Mouse (Mus musculus): ENCODE data around the gene Pole4.
A peak's percentile ranks its signal among the peaks of the same experiment; 100 is the strongest.
"Not testable (repeated sequence)": the region's sequence is repeated elsewhere in the genome, so short reads cannot be mapped to it uniquely, and the experiment has no call there.

The Pole4 gene

GRCm38 (mm10) chr6:82714841-82715240, 9.7 kb upstream of the Pole4 start:
- no peak for DNase-seq

GRCm38 (mm10) chr6:82714243-82714642, 9.1 kb upstream of the Pole4 start:
- DNase-seq = peak; percentile 87

DNA sequence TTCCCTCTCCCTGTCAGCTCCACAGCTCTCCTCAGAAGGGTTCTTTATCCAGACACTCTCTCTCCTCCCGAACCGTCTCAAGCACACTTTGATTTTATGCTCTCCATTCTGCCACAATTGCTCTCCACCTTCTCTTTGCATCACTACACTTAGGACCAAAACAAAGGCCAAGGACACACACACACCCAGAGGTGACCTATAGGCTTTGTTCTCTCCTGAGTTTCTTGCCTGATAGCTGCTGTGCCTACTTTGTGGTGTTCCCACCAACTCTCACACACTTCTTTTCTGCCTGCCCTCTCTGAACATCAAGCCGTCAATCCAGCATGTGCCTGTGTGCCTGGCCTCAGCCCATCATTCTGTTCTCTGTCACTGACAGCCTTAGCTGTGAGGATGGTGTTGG, 2.6 kb upstream of the Pole4 start:
- no peak for DNase-seq

DNA sequence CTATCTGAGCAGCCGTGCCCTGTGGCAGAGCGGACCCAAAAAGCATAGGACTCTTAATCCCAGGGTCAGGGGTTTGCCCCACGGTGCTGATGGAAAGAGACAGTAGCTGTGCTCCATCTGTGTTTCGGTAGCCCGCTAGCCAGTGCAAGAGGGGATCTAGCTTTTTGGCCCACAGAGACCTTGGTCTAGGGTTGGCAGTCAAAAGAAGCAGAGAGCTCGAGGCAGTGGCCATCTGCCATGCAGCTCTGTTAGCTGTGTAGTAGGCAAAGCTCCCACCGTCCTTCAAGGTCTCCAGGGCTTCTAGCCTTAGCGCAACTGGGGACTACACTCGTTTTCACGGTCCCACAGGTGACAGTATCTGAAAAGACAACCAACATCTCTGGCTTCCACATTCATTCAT, 2.1 kb upstream of the Pole4 start:
- DNase-seq = no peak

DNA sequence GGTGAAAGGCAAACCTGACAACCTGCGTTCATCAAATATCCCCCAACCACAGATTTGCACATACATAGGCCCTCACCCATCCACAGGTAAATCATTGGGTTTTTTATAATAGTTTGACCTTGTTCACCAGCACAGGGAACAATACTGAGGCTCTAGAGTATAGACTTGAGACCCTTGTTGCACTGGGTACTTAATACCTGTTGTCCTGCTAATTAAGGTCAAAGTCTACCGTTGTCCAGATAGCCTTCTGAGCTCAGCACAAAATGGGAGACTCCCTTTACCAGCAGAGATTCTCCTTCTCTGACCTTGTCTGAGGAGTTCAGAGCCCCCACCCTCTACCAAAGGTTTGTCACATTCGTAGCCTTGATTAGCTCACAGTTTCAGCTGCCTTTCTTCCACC, 1.5 kb downstream of the Pole4 start:
- no peak for DNase-seq

GRCm38 (mm10) chr6:82702593-82703017, 2.6 kb downstream of the Pole4 start:
- peak; percentile 97 for DNase-seq

DNA sequence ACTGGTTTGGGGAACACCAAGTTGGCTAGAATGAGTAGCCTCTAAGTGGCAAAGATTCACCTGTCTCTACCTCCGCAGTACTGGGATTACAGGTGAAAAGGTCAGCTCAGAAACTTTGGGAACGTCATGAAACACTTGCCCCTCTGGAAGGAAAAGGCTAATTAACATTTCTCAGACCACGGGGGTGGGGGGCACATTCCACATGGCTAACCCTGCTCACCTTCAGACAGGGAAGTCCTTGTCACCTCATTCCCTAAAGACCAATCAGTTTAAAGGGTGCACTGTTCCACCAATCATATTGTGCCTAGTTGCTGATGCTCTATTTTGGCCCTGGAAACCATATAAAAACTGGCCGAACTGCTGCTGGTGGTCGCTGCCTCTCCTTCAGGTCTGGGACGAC, 3.9 kb downstream of the Pole4 start:
- no peak for DNase-seq

DNA sequence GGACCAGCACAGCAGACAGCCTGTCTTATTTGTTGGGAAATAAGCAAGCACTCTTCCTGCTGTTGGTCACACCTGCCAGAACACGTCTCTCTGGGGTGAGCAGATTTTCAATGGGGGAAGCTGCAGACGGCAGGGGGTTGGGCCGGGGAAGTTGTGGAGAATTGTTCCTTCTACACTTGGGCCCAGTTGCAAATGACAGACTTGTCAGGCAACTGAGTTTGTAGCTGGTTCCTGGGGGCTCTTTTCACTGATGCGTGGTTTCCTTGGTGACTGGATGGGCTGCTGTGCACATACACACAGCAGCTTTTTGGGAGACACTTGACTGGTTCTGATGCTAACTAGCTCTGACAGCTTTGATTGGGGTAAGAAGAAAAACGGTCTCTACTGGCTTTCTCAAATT, 5.3 kb downstream of the Pole4 start:
- DNase-seq = no peak

DNA sequence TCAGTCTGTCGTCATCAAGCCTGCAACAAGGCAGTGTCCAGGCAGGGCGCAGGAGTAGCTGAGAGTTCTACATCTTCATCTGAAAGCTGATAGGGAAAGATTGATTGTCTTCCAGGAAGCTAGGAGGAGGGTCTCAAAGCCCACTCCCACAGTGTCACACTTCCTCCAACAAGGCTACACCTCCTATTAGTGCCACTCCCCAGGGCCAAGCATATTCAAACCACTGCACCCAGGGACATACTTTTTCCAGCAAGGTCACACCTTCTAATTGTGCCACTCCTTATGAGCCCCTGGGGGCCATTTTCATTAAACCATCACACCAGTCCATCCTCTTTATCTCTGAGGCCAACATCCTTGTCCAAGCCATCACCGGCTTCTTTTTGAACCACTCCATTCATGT, 8.4 kb downstream of the Pole4 start:
- DNase-seq = no peak

DNA sequence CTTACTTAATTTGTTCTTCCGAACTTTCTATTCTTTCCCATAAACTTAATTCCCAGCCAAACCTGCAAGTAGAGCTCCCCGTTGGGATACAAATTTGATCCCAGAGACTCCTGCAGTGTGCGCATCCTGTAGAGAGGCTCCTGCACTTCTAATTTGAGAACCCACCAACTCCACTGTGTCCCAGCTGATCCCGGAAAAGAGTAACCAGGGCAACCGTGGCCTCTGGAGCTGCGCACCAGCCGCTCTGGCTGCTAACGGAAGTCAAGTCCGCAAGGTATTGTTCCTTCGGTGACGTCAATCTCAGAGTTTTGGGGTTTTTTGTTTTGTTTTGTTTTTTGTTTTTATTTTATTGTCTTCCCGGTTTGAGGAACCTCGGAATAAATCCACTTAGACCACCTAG, 10.5 kb downstream of the Pole4 start:
- no peak for DNase-seq

DNA sequence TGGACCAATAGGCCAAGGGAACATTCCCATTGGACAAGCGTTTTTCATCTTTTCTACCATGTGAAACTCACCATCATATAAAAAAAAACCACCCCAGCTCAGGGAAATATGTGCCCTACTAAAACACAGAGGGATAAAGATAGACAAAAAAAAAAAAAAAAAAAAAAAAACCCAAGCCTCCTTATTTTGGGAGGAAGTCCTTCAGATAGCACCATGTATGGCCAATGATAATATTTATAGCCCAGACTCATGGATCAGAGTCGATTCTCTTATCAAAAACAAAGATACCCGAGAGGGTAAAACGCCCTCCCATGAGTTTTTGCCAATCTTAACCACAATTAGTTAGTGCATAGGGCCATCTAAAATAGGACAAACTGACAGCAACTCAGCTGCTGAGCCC, 15.7 kb downstream of the Pole4 start:
- DNase-seq = no peak

DNA sequence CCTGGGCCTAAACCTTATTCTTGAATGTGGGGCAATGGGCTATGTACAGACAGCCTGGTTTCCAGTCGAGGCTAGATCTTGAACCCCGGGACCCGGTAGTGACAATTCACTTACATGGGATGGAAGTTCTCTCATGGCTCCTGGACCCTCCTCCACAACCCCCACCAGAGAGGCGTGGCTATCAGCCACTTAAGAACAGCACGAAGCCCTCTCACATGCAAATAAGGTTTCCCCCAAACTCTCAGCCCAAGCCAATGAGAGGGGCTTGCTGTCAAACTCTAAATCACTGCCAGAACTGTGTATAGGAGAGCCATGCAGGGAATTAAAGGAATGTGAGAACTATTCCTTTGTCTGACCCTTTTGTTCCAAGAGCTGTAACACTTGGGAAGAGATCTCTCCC, 16.6 kb downstream of the Pole4 start:
- not testable (repeated sequence) for DNase-seq

DNA sequence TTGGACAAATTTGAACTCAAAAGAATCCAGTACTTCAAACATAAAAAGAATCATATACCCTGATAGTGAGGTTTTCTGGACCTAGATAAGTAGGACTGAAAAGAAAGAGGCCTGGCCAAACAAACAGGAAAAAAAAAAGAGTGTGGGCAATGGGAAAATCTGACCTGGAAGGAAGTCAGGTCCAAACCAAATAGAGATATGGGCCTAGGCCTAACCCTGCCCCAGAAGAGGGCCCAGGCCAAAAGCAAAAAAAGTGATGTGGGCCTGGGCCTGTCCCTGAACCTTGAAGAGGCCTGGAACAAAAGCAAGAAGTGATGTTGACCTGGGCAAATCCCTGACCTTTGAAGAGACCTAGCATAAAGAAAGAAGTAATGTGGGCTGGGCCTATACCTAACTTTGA, 21.0 kb downstream of the Pole4 start:
- DNase-seq = no peak

DNA sequence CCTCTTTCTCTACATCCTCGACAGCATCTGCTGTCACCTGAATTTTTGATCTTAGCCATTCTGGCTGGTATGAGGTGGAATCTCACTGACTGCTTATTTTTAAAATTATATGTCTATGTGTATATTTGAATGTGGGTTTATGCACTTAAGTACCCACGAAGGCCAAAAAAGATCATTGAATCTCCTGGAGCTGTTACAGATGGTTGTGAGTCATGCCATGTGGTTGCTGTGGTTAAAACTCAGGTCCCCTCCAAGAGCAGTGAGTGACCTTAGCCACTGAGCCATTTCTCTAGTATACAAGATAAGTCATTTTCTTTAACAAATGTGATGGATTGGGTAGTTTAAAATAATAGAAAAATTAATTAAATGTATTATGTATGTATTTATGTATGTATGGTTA, 25.9 kb downstream of the Pole4 start:
- not testable (repeated sequence) for DNase-seq

- DNase-seq = not testable (repeated sequence)
Observed at GRCm38 (mm10) chr6:82677629-82678028, 27.5 kb downstream of the Pole4 start.

- no peak for DNase-seq
Observed at GRCm38 (mm10) chr6:82666480-82666879, 38.7 kb downstream of the Pole4 start.

DNA sequence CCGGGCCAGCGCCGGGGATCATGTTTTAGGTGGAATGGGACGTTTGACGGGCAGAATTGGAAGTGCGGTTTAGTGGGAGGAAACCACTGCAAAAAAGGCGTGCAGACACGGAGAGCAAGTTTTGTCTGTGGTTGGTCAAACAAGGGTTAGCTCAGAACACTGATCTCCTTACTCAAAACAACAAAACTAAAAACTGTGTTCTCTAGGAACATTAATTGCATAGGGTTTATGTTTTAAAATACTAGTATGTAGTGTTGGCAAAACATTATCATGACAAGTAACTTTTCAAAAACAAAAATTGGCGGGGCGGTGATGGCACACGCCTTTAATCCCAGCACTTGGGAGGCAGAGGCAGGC, 52.0 kb downstream of the Pole4 start:
- DNase-seq = no peak

GRCm38 (mm10) chr6:82652521-82653168, 52.5 kb downstream of the Pole4 start:
- DNase-seq = peak; percentile 100

- DNase-seq = no peak
Observed at GRCm38 (mm10) chr6:82649096-82649495, 56.1 kb downstream of the Pole4 start.

GRCm38 (mm10) chr6:82647940-82648655, 57.1 kb downstream of the Pole4 start:
- DNase-seq = no peak

GRCm38 (mm10) chr6:82647001-82647400, 58.2 kb downstream of the Pole4 start:
- DNase-seq = no peak

DNA sequence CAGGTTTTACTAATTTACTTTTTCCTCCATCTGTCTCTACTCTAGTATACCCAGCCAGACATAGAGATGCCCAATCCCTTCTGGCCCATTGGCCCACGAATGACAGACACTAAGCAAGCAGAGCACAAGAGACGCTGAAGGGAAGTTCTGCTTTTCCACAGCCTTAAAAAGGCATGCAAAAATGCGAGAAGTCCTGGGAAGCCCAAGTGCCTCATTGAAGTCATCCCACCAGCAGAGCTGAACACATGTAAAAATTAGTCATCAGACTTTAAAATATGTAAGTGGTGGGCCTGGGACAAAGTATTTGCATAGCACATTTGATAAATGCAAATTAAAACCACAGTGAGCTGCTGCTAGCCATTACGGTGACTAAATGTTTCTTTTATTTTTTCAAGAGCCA, 65.1 kb downstream of the Pole4 start:
- no peak for DNase-seq

- not testable (repeated sequence) for DNase-seq
Observed at GRCm38 (mm10) chr6:82625331-82625730, 79.8 kb downstream of the Pole4 start.

GRCm38 (mm10) chr6:82613201-82613600, 92.0 kb downstream of the Pole4 start:
- no peak for DNase-seq

- no peak for DNase-seq
Observed at GRCm38 (mm10) chr6:82611049-82611448, 94.1 kb downstream of the Pole4 start.
